Mouse (Mus musculus): ENCODE measurements around the gene Scin. TPM values are rescaled to one million over a fixed set of nuclear protein-coding genes. Genes with fewer than 3 reads are reported as not detected.

Gene Scin
- total and polyA plus RNA-seq, 2 experiments from 2014 or later = 0.05 TPM; not detected in 1

DNA sequence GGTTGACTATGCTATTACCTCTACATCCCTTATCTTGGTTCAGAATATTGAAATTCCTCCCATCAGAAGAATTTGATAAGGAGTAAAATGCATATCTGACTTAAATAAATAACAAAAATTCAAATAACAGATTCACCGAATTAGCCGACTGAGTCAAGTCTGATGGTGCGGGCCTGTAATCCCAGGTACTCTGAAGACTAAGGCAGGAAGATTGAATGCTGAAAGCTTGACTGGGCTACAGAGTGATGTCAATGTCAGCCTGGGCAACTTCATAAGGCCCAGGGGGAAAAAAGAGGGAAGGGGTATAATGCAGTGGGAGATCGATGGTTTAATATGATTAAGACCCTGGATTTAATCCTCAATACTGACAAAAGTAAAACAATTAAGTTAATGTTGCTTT lies 36.6 kb downstream of the Scin start:
- Histone ChIP-seq H3K4me2 (ENCODE audit: low read depth, low read length) (no peak overlapping the region), H3K4me1 (ENCODE audit: insufficient read depth, low read length) (no peaks in the 10 kb centered on the region), H3K9me3 (ENCODE audit: low read length) (no peaks in the 10 kb centered on the region), H3K27me3 (ENCODE audit: insufficient read depth, low read length) (no peaks in the 10 kb centered on the region), H3K27ac (no peak overlapping the region), H3K9ac (replicated peaks; ENCODE audit: low read length) (no peak overlapping the region), H3K36me3 (ENCODE audit: insufficient read depth, low read length) (no peaks in the 10 kb centered on the region), H3K4me3 (ENCODE audit: low read length) (no peak overlapping the region)
- 97% methylated on average over 4 of the region's 4 CpGs for WGBS
- DNase-seq (ENCODE audit: low spot score) (no peak), ATAC-seq (no peak)
- TF ChIP-seq CTCF (IDR thresholded peaks at IDR 0.05; ENCODE audit: low read depth) = no peak

DNA sequence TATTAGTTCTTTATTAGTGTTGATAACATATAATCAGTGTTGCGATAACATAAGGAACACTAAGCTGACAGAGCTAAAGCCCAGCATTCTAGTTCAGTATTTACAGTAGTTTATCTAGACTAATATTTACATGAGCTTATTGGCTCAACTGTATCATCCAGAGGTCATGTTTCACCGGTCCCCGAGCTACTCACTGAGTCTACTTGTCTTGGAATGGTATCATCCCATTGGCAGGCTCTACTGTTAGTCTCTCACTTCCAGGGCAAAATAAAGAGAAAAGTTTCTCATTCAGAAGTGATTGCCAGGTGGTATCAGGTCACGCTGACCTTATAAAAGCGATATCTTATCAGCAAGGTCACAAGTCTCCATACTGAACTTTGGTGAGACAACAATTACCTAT lies 37.0 kb downstream of the Scin start:
- no peak overlapping the region for H3K4me2 ChIP-seq (ENCODE audit: low read depth, low read length)
- ATAC-seq (no peak), DNase-seq (ENCODE audit: low spot score) (no peak)
- WGBS = 96% methylated on average over 5 of the region's 5 CpGs
- H3K36me3 ChIP-seq (ENCODE audit: insufficient read depth, low read length) = no peaks in the 10 kb centered on the region
- no peak overlapping the region for H3K4me3 ChIP-seq (ENCODE audit: low read length)
- no peak overlapping the region for H3K27ac ChIP-seq
- no peak for TF ChIP-seq CTCF (IDR thresholded peaks at IDR 0.05; ENCODE audit: low read depth)
- H3K27me3 ChIP-seq (ENCODE audit: insufficient read depth, low read length) = no peaks in the 10 kb centered on the region
- no peaks in the 10 kb centered on the region for H3K9me3 ChIP-seq (ENCODE audit: low read length)
- no peak overlapping the region for H3K9ac ChIP-seq (replicated peaks; ENCODE audit: low read length)
- no peaks in the 10 kb centered on the region for H3K4me1 ChIP-seq (ENCODE audit: insufficient read depth, low read length)

DNA sequence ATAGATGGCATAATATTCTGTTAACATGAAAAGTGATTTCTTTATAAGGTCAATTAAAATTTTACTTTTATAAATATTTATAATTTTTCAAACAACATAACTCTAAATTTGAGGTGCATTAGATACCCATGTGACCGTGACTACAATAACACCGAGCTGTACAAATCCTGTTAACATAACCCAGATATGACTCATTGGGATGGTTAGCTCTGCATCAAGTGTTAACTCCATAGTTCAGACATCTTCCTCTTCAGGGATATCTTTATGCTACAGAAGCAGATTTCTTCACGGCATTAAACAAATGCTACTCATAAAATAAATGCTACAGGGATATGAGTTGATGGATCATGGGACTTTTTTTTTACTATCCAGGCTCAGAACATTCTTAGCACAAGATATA lies 37.6 kb downstream of the Scin start:
- H3K27me3 ChIP-seq (ENCODE audit: insufficient read depth, low read length) = no peaks in the 10 kb centered on the region
- no peaks in the 10 kb centered on the region for H3K9me3 ChIP-seq (ENCODE audit: low read length)
- H3K4me2 ChIP-seq (ENCODE audit: low read depth, low read length) = no peak overlapping the region
- ATAC-seq = no peak
- H3K9ac ChIP-seq (replicated peaks; ENCODE audit: low read length) = no peak overlapping the region
- H3K4me1 ChIP-seq (ENCODE audit: insufficient read depth, low read length) = no peaks in the 10 kb centered on the region
- no peak overlapping the region for H3K4me3 ChIP-seq (ENCODE audit: low read length)
- no peak for TF ChIP-seq CTCF (IDR thresholded peaks at IDR 0.05; ENCODE audit: low read depth)
- H3K36me3 ChIP-seq (ENCODE audit: insufficient read depth, low read length) = no peaks in the 10 kb centered on the region
- DNase-seq (ENCODE audit: low spot score) = no peak
- 86% methylated on average over 3 of the region's 3 CpGs for WGBS
- H3K27ac ChIP-seq = no peak overlapping the region

DNA sequence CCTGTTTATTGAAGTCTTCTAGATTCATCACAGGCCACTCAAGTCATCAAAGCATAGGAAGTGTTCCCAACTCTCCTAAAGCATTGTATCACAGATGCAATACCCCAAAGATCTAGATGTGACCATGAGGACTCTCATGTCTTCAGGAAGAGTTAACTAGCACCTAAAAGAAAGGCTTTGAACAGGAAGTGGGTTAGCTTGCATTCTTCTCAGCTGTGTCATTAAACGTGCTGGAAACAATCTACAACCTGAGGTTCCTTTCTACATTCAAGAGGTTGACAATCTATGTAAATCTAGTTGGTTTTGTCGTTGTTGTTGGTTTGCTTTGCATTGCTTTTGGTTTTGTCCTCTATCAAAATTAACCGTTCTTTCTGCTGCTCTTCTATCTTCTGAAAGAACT lies 44.0 kb downstream of the Scin start:
- TF ChIP-seq CTCF (IDR thresholded peaks at IDR 0.05; ENCODE audit: low read depth) = no peak
- no peaks in the 10 kb centered on the region for H3K9me3 ChIP-seq (ENCODE audit: low read length)

DNA sequence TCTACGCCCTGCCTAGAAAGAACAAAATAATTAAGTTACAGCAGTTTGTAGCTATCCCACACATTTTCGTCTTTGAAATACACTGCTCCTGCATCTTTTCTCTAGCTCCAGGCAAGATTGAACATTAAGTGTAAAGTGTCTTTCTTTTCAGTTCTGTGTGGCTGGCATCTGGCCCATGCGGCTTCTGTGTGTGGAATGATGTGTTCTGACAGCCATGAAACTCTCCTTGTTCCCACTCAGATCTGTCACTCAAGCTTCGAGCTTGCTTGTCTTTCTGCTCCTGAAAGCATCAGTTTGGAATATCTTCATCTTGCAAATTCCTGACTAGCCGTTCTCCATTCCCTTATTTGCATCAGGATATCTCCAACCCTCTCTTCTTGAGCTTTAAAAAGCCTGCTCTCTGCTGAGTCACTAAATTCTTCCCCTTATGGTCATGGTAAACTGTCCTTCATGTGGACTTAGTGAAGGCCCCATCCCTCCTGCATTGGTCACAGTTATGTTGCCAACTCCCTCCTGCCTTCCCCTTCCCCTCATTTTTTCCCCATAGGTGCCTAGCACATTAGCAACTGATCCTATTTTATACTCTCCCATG lies 48.2 kb downstream of the Scin start:
- Histone ChIP-seq H3K27me3 (ENCODE audit: insufficient read depth, low read length) (no peaks in the 10 kb centered on the region), H3K36me3 (ENCODE audit: insufficient read depth, low read length) (no peaks in the 10 kb centered on the region), H3K9ac (replicated peaks; ENCODE audit: low read length) (no peak overlapping the region), H3K27ac (no peak overlapping the region), H3K4me1 (ENCODE audit: insufficient read depth, low read length) (no peaks in the 10 kb centered on the region), H3K9me3 (ENCODE audit: low read length) (no peaks in the 10 kb centered on the region), H3K4me2 (ENCODE audit: low read depth, low read length) (no peak overlapping the region), H3K4me3 (ENCODE audit: low read length) (no peak overlapping the region)
- TF ChIP-seq CTCF (IDR thresholded peaks at IDR 0.05; ENCODE audit: low read depth) = no peak
- 44% methylated on average over 5 of the region's 5 CpGs for whole genome bisulfite sequencing
- ATAC-seq = no peak
- DNase-seq (ENCODE audit: low spot score) = peak; percentile 50

More for the DNA sequence above, 44.0 kb downstream of the Scin start:
- Histone ChIP-seq H3K9ac (replicated peaks; ENCODE audit: low read length) (no peak overlapping the region), H3K4me1 (ENCODE audit: insufficient read depth, low read length) (no peaks in the 10 kb centered on the region), H3K4me2 (ENCODE audit: low read depth, low read length) (no peak overlapping the region), H3K27ac (no peak overlapping the region), H3K4me3 (ENCODE audit: low read length) (no peak overlapping the region), H3K27me3 (ENCODE audit: insufficient read depth, low read length) (no peaks in the 10 kb centered on the region), H3K36me3 (ENCODE audit: insufficient read depth, low read length) (no peaks in the 10 kb centered on the region)
- ATAC-seq = no peak
- DNase-seq (ENCODE audit: low spot score) = no peak
- WGBS = 78% methylated on average over 3 of the region's 3 CpGs

DNA sequence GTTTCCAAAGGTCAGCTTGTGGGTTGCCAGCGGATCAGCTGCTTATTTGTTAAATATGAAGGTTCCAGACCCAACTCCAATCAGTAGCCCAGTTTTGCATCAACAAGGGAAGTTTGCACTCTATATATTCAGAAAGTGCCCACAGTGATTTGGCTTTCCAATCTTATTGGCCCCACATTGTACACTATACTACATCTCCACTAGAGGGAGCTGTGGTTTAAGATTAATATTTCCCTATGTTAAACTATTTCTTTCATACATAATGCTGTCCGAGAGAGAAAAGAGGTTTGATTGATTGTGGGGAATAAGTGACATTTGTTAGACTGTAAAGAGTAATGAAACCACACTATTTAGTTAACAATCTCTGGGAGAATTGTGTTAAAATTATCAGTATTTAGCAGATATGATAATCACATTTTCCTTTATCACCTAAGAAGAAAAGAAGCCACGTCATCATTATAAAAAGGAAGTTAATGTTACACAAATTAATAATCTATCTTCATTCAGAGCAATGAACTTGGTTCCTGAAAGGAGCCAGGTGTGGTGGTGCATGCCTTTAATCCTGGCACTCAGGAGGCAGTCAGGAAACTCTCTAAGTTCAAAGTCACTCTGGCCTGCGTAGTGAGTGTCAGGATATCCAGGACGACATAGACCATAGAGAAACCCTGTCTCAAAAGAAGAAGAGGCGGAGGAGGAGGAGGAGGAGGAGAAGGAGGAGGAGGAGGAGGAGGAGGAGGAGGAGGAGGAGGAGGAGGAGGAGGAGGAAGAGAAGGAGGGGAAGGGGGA lies 51.4 kb downstream of the Scin start:
- peak; percentile 71 for TF ChIP-seq CTCF (IDR thresholded peaks at IDR 0.05; ENCODE audit: low read depth)
- WGBS = 54% methylated on average over 5 of the region's 6 CpGs
- Histone ChIP-seq H3K9ac (replicated peaks; ENCODE audit: low read length) (no peak overlapping the region), H3K27ac (no peak overlapping the region), H3K36me3 (ENCODE audit: insufficient read depth, low read length) (no peaks in the 10 kb centered on the region), H3K4me3 (ENCODE audit: low read length) (no peak overlapping the region), H3K27me3 (ENCODE audit: insufficient read depth, low read length) (no peaks in the 10 kb centered on the region), H3K9me3 (ENCODE audit: low read length) (no peaks in the 10 kb centered on the region), H3K4me1 (ENCODE audit: insufficient read depth, low read length) (no peaks in the 10 kb centered on the region), H3K4me2 (ENCODE audit: low read depth, low read length) (no peak overlapping the region)
- ATAC-seq (no peak), DNase-seq (ENCODE audit: low spot score) (peak; percentile 73)

DNA sequence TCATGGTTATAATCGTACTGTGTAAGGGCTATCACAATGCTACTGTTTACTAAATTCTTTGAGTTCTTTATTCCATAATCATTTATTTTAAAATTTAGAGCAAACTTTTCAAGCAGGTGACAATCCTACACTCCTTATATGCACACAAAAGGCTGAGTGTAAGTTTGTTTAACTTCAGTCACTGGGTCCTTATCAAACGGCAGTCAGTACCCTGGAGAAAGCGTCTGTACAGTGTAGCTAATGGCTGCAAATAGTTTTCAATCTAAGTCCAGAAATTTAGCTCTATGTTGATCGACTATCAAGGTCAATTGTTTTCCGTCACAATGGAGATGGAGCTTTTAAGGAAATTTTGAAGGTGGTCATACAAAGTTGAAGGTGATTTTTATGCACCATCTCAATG lies 52.0 kb downstream of the Scin start:
- Histone ChIP-seq H3K9ac (replicated peaks; ENCODE audit: low read length) (no peak overlapping the region), H3K4me2 (ENCODE audit: low read depth, low read length) (no peak overlapping the region), H3K36me3 (ENCODE audit: insufficient read depth, low read length) (no peaks in the 10 kb centered on the region), H3K27ac (no peak overlapping the region), H3K4me1 (ENCODE audit: insufficient read depth, low read length) (no peaks in the 10 kb centered on the region), H3K27me3 (ENCODE audit: insufficient read depth, low read length) (no peaks in the 10 kb centered on the region), H3K9me3 (ENCODE audit: low read length) (no peaks in the 10 kb centered on the region), H3K4me3 (ENCODE audit: low read length) (no peak overlapping the region)
- no peak for TF ChIP-seq CTCF (IDR thresholded peaks at IDR 0.05; ENCODE audit: low read depth)
- WGBS = 74% methylated on average over 5 of the region's 5 CpGs
- ATAC-seq (no peak), DNase-seq (ENCODE audit: low spot score) (no peak)
